Mouse (Mus musculus) forebrain, embryonic 12.5 days (tissue): ENCODE results near the gene Wnt5a. TPM values are rescaled to one million over a fixed set of nuclear protein-coding genes. Genes with fewer than 3 reads are reported as not detected.

ENCODE experiments used
- ATAC-seq: fragments of 200-750 bp; cut with Nextera tagmentation; 2 replicates; pipeline ENCODE4 v1.8.0; 2017; ENCODE audit warnings: moderate TSS enrichment; ENCODE audit not compliant: low FRiP score
- H3K27ac ChIP-seq: fragments of 300-500 bp; sonication (generic); 2 replicates; pipeline ENCODE4 v1.5.1; 2016; ENCODE audit warnings: mild to moderate bottlenecking
- H3K27me3 ChIP-seq: fragments of 300-500 bp; sonication (generic); 2 replicates; pipeline ENCODE4 v1.6.1; 2016; ENCODE audit warnings: mild to moderate bottlenecking
- H3K36me3 ChIP-seq: fragments of 300-500 bp; sonication (generic); replicated peaks from 2 replicates; pipeline ENCODE4 v1.6.1; 2016; ENCODE audit warnings: mild to moderate bottlenecking
- H3K4me1 ChIP-seq: fragments of 300-500 bp; sonication (generic); 2 replicates; pipeline ENCODE4 v1.6.1; 2016
- H3K4me2 ChIP-seq: fragments of 300-500 bp; sonication (generic); 2 replicates; pipeline ENCODE4 v1.6.1; 2016; ENCODE audit warnings: mild to moderate bottlenecking, moderate library complexity
- H3K4me3 ChIP-seq: fragments of 300-500 bp; sonication (generic); replicated peaks from 2 replicates; pipeline ENCODE4 v1.5.1; 2016; ENCODE audit warnings: mild to moderate bottlenecking
- H3K9ac ChIP-seq: fragments of 300-500 bp; sonication (generic); 2 replicates; pipeline ENCODE4 v1.6.1; 2016; ENCODE audit warnings: mild to moderate bottlenecking
- H3K9me3 ChIP-seq: fragments of 300-500 bp; sonication (generic); 2 replicates; pipeline ENCODE4 v1.6.1; 2016
- WGBS: fragments of 180-500 bp; shearing (Covaris S2); methylation state at CpG from one replicate; pipeline ENCODE4 v1.1.7; 2016; 5-methylcytosine and 5-hydroxymethylcytosine counted together
- polyA plus RNA-seq: library from polyadenylated mRNA; unstranded; fragments of >200 nt; fragmentation: Nextera tagmentation; extraction: Ambion mirVana; gene quantifications from 2 replicates; pipeline ENCODE4 v1.2.1, GENCODE M21; 2016

Gene Wnt5a
- polyA plus RNA-seq, result 16.1 and 20.3 TPM in 2 replicates

GRCm38 (mm10) chr14:28504101-28505050 is at the start of gene Wnt5a:
Gene Wnt5a, plus strand, starts transcription at chr14:28504750.
- peak within 1 kb of the TSS; percentile 85 for H3K27ac ChIP-seq
- peaks cover 72% of the 10 kb centered on the region for H3K27me3 ChIP-seq
- peak within 1 kb of the TSS; percentile 61 for H3K9ac ChIP-seq
- H3K9me3 ChIP-seq, result no peaks in the 10 kb centered on the region
- H3K36me3 ChIP-seq, result no peaks in the 10 kb centered on the region
- peaks cover 36% of the 10 kb centered on the region for H3K4me1 ChIP-seq
- H3K4me2 ChIP-seq, result peak within 1 kb of the TSS; percentile 74
- peak within 1 kb of the TSS; percentile 62 for H3K4me3 ChIP-seq
- WGBS, result 1% methylated on average over 52 of the region's 53 CpGs
- ATAC-seq, result peak; percentile 45

GRCm38 (mm10) chr14:28456372-28457076 is 48.0 kb upstream of the Wnt5a start:
- H3K4me3 ChIP-seq, result no peak overlapping the region
- WGBS, result 68% methylated on average over 7 of the region's 7 CpGs
- H3K27ac ChIP-seq, result no peak overlapping the region
- H3K4me2 ChIP-seq, result no peak overlapping the region
- H3K27me3 ChIP-seq, result peaks cover 30% of the 10 kb centered on the region
- peaks cover 4% of the 10 kb centered on the region for H3K4me1 ChIP-seq
- no peak overlapping the region for H3K9ac ChIP-seq
- no peaks in the 10 kb centered on the region for H3K36me3 ChIP-seq
- no peak for ATAC-seq
- no peaks in the 10 kb centered on the region for H3K9me3 ChIP-seq

DNA sequence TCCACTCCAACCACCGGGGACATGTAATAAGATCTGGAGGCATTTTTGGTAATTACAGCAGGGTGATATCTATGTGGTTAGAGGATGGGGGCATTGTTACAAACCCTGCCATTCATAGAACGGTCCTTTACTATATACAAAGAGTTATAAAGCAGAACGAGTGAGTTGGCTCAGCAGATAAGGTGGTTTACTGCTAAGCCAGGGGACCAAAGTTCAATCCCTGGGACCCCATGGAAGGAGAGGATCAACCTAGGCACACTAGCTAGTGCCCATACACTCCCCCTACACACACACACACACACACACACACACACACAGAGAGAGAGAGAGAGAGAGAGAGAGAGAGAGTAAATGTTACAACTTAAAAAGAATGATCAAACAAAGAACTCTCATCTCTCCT is 47.1 kb upstream of the Wnt5a start:
- Histone ChIP-seq H3K9me3 (no peaks in the 10 kb centered on the region), H3K27ac (no peak overlapping the region), H3K36me3 (no peaks in the 10 kb centered on the region), H3K4me2 (no peak overlapping the region), H3K4me1 (no peaks in the 10 kb centered on the region), H3K9ac (no peak overlapping the region), H3K4me3 (no peak overlapping the region), H3K27me3 (peaks cover 34% of the 10 kb centered on the region)
- no peak for ATAC-seq
- WGBS, result 86% methylated on average over 3 of the region's 3 CpGs

- Histone ChIP-seq H3K27ac (no peak overlapping the region), H3K4me1 (peaks cover 11% of the 10 kb centered on the region), H3K36me3 (no peaks in the 10 kb centered on the region), H3K9me3 (no peaks in the 10 kb centered on the region), H3K4me2 (no peak overlapping the region), H3K9ac (no peak overlapping the region), H3K27me3 (peaks cover 38% of the 10 kb centered on the region), H3K4me3 (no peak overlapping the region)
- ATAC-seq, result no peak
- WGBS, result 27% methylated on average over 5 of the region's 5 CpGs
Measured at GRCm38 (mm10) chr14:28467956-28468355, 36.6 kb upstream of the Wnt5a start.

DNA sequence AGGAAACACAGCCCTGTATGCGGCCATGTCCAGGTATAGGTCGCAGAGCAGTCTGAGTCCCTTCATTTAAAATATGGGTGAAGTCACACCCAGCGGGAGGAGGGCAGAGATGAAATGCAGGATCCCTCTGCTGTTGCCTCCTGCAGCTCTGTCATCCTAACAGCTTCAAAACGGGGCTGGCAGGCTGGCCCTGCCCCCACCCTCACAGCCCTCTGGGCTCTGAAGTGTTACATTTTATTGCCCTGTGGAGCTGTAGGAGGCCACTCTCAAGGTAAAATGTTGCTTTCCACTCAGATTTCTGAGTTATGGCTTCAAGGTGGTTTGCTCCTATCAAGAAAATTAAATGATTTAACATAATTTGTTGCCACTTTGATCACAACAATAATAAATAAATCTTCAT is 34.9 kb upstream of the Wnt5a start:
- H3K36me3 ChIP-seq, result no peaks in the 10 kb centered on the region
- ATAC-seq, result no peak
- H3K4me1 ChIP-seq, result peaks cover 15% of the 10 kb centered on the region
- H3K27ac ChIP-seq, result no peak overlapping the region
- H3K27me3 ChIP-seq, result peaks cover 38% of the 10 kb centered on the region
- whole genome bisulfite sequencing, result 41% methylated on average over 4 of the region's 4 CpGs
- H3K4me3 ChIP-seq, result no peak overlapping the region
- no peaks in the 10 kb centered on the region for H3K9me3 ChIP-seq
- H3K9ac ChIP-seq, result no peak overlapping the region
- H3K4me2 ChIP-seq, result no peak overlapping the region

- no peaks in the 10 kb centered on the region for H3K36me3 ChIP-seq
- no peak overlapping the region for H3K4me2 ChIP-seq
- no peak overlapping the region for H3K27ac ChIP-seq
- no peak for ATAC-seq
- H3K9ac ChIP-seq, result no peak overlapping the region
- no peak overlapping the region for H3K4me3 ChIP-seq
- H3K4me1 ChIP-seq, result peaks cover 20% of the 10 kb centered on the region
- WGBS, result 70% methylated on average over 6 of the region's 6 CpGs
- peaks cover 35% of the 10 kb centered on the region for H3K27me3 ChIP-seq
- no peaks in the 10 kb centered on the region for H3K9me3 ChIP-seq
Measured at GRCm38 (mm10) chr14:28470212-28470611, 34.3 kb upstream of the Wnt5a start.

DNA sequence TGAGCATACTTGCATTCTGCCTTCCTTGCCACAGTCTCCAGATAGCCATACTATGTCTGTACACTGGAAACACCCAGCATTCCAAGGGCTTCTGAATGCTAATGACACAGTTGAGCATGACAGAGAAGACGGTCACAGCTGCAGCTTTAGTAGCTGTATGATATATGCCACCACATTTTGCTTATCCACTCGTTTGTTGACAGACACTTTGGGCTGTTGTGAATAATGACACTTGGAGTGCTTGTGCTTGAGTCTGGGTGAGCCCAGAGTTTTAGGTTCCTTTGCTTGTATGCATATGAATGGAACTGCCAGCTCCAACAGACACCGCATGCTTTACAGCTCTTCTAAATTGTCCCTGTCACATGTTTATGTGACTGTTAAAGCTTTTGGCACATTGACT is 29.5 kb upstream of the Wnt5a start:
- no peak overlapping the region for H3K9ac ChIP-seq
- peaks cover 19% of the 10 kb centered on the region for H3K4me1 ChIP-seq
- H3K4me3 ChIP-seq, result no peak overlapping the region
- peaks cover 18% of the 10 kb centered on the region for H3K27me3 ChIP-seq
- ATAC-seq, result peak; percentile 51; the same call in 1 of the 2 replicates
- H3K9me3 ChIP-seq, result no peaks in the 10 kb centered on the region
- 38% methylated on average over 3 of the region's 3 CpGs for WGBS
- H3K36me3 ChIP-seq, result no peaks in the 10 kb centered on the region
- H3K27ac ChIP-seq, result peak overlapping the region; percentile 66
- no peak overlapping the region for H3K4me2 ChIP-seq

DNA sequence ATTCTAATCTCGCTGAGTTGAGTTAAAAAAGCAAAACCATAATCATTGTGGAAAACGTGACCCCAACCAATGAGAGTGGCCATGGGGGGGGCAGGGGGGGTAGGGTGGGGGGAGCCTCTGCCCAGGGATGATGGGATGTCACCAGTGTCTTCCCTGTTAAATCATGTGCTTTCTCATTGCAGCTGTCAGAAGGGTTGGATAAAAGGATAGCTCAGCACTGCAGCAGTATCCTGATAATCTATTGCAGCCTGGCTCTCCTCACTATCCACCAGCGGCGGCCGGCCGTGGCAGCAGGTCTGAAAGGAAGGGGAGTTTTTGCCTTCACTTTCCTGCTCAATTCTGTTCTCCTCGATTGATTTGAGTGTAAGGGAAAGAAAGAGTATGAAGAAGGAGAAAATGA is 29.1 kb upstream of the Wnt5a start:
- H3K36me3 ChIP-seq, result no peaks in the 10 kb centered on the region
- H3K9ac ChIP-seq, result 0 out of 2 replicates have a peak overlapping the region, but pooled peaks have one; percentile 7
- H3K27me3 ChIP-seq, result peaks cover 16% of the 10 kb centered on the region
- H3K27ac ChIP-seq, result peak overlapping the region; percentile 66
- ATAC-seq, result peak; percentile 27; the same call in 1 of the 2 replicates
- H3K4me3 ChIP-seq, result no peak overlapping the region
- H3K9me3 ChIP-seq, result no peaks in the 10 kb centered on the region
- no peak overlapping the region; the same call in 1 of the 2 replicates for H3K4me2 ChIP-seq
- 22% methylated on average over 7 of the region's 7 CpGs for WGBS
- peaks cover 19% of the 10 kb centered on the region for H3K4me1 ChIP-seq

GRCm38 (mm10) chr14:28476746-28477145 is 27.8 kb upstream of the Wnt5a start:
- Histone ChIP-seq H3K9ac (no peak overlapping the region), H3K27ac (no peak overlapping the region), H3K27me3 (peaks cover 6% of the 10 kb centered on the region), H3K4me1 (peaks cover 19% of the 10 kb centered on the region), H3K4me3 (no peak overlapping the region), H3K9me3 (no peaks in the 10 kb centered on the region), H3K4me2 (no peak overlapping the region), H3K36me3 (no peaks in the 10 kb centered on the region)
- WGBS, result 17% methylated on average over 3 of the region's 3 CpGs
- ATAC-seq, result no peak

DNA sequence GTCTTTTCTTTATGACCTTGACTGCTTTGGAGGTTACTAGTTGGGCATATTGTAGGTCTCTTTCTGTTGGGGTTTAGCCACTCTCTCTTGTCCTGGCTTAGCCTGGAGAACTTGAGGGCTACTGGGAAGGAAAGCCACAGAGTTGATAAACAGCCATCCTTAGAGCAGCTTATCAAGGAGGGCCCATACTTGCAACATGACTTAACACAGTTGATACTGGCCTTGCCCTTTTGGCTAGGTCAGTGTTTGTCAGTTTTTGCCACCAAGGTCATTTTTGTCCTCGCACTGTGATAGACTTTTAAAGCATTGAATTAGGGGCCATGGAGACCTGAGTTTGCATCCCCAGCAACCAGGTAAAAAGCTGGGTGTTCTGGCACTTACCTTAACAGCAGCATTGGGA is 23.7 kb upstream of the Wnt5a start:
- no peak overlapping the region for H3K9ac ChIP-seq
- WGBS, result 90% methylated on average over 1 of the region's 1 CpGs
- H3K4me2 ChIP-seq, result no peak overlapping the region
- ATAC-seq, result no peak
- no peaks in the 10 kb centered on the region for H3K9me3 ChIP-seq
- no peaks in the 10 kb centered on the region for H3K36me3 ChIP-seq
- peaks cover 6% of the 10 kb centered on the region for H3K4me1 ChIP-seq
- 0 out of 2 replicates have a peak, but pooled peaks cover 3% of the 10 kb centered on the region for H3K27me3 ChIP-seq
- no peak overlapping the region for H3K27ac ChIP-seq
- no peak overlapping the region for H3K4me3 ChIP-seq

DNA sequence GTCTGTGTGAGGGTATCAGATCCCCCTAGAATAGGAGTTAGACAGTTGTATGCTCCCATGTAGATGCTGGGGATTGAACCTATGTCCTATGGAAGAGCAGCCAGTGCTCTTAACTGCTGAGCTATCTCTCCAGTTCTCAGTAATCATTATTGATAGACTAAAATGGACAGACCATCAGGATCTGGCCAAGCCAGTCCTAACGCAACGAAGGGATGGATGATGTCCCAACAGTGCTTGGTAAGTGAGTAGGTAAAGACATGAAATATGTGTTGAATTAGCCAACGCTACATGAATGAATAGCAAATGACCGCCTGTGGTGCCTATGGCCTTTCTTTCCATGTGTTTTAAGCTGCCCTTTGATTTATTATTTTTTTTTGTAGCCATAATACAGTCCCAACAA is 10.7 kb upstream of the Wnt5a start:
- ATAC-seq, result no peak

DNA sequence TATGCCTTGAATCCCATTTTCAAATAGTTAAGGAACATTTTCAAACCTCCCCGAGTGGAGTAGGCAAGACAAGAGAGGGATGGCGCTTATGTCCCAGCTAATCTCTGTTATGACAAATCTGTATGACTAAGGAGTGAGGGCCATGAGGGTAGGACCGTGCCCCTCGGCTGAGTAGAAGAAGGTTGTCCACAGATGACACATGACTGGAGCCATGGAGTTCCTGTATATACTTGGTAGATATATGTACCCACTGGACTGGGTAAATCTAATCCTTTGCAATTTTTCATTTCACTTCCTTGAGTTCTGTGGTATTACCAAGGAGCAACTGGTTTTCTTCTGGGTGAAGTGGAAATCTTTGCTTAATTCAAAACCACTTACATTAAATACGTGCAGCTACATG is 10.3 kb upstream of the Wnt5a start:
- Histone ChIP-seq H3K4me3 (no peak overlapping the region), H3K27me3 (no peaks in the 10 kb centered on the region), H3K36me3 (no peaks in the 10 kb centered on the region), H3K9ac (no peak overlapping the region), H3K4me1 (0 out of 2 replicates have a peak, but pooled peaks cover 3% of the 10 kb centered on the region), H3K9me3 (no peaks in the 10 kb centered on the region), H3K27ac (no peak overlapping the region), H3K4me2 (no peak overlapping the region)
- ATAC-seq, result no peak
- WGBS, result 93% methylated on average over 5 of the region's 5 CpGs

More for the DNA sequence above, 10.7 kb upstream of the Wnt5a start:
- Histone ChIP-seq H3K4me3 (no peak overlapping the region), H3K4me2 (no peak overlapping the region), H3K9ac (no peak overlapping the region), H3K27me3 (no peaks in the 10 kb centered on the region), H3K27ac (no peak overlapping the region), H3K36me3 (no peaks in the 10 kb centered on the region), H3K9me3 (no peaks in the 10 kb centered on the region), H3K4me1 (0 out of 2 replicates have a peak, but pooled peaks cover under 1% of the 10 kb centered on the region)
- WGBS, result 92% methylated on average over 4 of the region's 4 CpGs
